Mouse (Mus musculus): ENCODE results near the gene Bbs12. TPM values are rescaled to one million over a fixed set of nuclear protein-coding genes. Genes with fewer than 3 reads are reported as not detected.

Bbs12 gene
- polyA plus RNA-seq, 1 experiment from 2014 or later = 8.4 TPM

- no peak for ATAC-seq (ENCODE audit: insufficient number of reproducible peaks, insufficient read depth, low FRiP score, low TSS enrichment)
- Histone ChIP-seq H3K4me1 (no peaks in the 10 kb centered on the region), H3K27me3 (no peaks in the 10 kb centered on the region), H3K9ac (no peak overlapping the region), H3K4me3 (no peak overlapping the region), H3K27ac (no peak overlapping the region), H3K4me2 (replicated peaks) (no peak overlapping the region), H3K9me3 (no peaks in the 10 kb centered on the region), H3K36me3 (no peaks in the 10 kb centered on the region)
- WGBS = 86% methylated on average over 4 of the region's 4 CpGs
Measured at GRCm38 (mm10) chr3:37365144-37365543, 52.8 kb downstream of the Bbs12 start.

DNA sequence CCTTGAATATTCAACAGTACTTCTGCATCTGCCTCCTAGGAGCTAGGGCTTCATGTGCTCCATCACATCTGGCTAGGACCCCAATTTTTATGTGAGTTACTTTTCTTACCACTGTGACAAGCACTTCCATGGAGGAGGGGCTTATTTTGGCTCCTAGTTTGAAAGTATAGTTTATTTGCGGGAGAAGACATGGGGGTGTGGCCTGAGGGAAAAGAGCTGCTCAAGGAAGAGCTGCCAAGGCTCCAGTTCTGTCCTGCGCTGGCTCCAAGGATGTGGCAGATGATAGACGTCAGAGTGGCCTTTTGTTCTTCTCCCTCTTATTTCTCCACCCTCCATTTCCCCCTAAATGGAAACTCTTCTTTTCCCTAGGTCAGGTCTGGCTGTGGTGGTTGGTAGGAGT, 53.6 kb downstream of the Bbs12 start:
- 47% methylated on average over 3 of the region's 3 CpGs for WGBS
- H3K36me3 ChIP-seq = no peaks in the 10 kb centered on the region
- H3K9ac ChIP-seq = no peak overlapping the region
- no peak overlapping the region for H3K27ac ChIP-seq
- no peaks in the 10 kb centered on the region for H3K27me3 ChIP-seq
- H3K4me3 ChIP-seq = no peak overlapping the region
- no peaks in the 10 kb centered on the region for H3K4me1 ChIP-seq
- ATAC-seq (ENCODE audit: insufficient number of reproducible peaks, insufficient read depth, low FRiP score, low TSS enrichment) = no peak
- H3K9me3 ChIP-seq = no peaks in the 10 kb centered on the region
- H3K4me2 ChIP-seq (replicated peaks) = no peak overlapping the region

- no peak overlapping the region for H3K4me3 ChIP-seq
- H3K9ac ChIP-seq = no peak overlapping the region
- no peak overlapping the region for H3K27ac ChIP-seq
- 66% methylated on average over 4 of the region's 4 CpGs for WGBS
- no peaks in the 10 kb centered on the region for H3K4me1 ChIP-seq
- ATAC-seq (ENCODE audit: insufficient number of reproducible peaks, insufficient read depth, low FRiP score, low TSS enrichment) = no peak
- H3K36me3 ChIP-seq = no peaks in the 10 kb centered on the region
- H3K27me3 ChIP-seq = no peaks in the 10 kb centered on the region
- H3K9me3 ChIP-seq = no peaks in the 10 kb centered on the region
- no peak overlapping the region for H3K4me2 ChIP-seq (replicated peaks)
Measured at GRCm38 (mm10) chr3:37366381-37367053, 54.2 kb downstream of the Bbs12 start.

GRCm38 (mm10) chr3:37370407-37370806, 58.1 kb downstream of the Bbs12 start:
- no peak for ATAC-seq (ENCODE audit: insufficient number of reproducible peaks, insufficient read depth, low FRiP score, low TSS enrichment)
- no peak overlapping the region for H3K4me2 ChIP-seq (replicated peaks)
- no peak overlapping the region for H3K4me3 ChIP-seq
- H3K9ac ChIP-seq = no peak overlapping the region
- no peaks in the 10 kb centered on the region for H3K27me3 ChIP-seq
- no peak overlapping the region for H3K27ac ChIP-seq
- H3K9me3 ChIP-seq = no peaks in the 10 kb centered on the region
- H3K4me1 ChIP-seq = no peaks in the 10 kb centered on the region
- WGBS = 64% methylated on average over 4 of the region's 4 CpGs
- H3K36me3 ChIP-seq = no peaks in the 10 kb centered on the region

Other genes with a start within 250 kb of the Bbs12 start
- gene Adad1, start 249.0 kb upstream of the Bbs12 start, polyA plus RNA-seq (2016; fragmentation: Nextera tagmentation; extraction: Ambion mirVana) = 0.70 and 1.2 TPM in 2 replicates
- gene Il2, start 186.6 kb upstream of the Bbs12 start, polyA plus RNA-seq (2016; fragmentation: Nextera tagmentation; extraction: Ambion mirVana) = 0.56 and 0.60 TPM in 2 replicates
- gene Il21, start 79.9 kb upstream of the Bbs12 start, polyA plus RNA-seq (2016; fragmentation: Nextera tagmentation; extraction: Ambion mirVana) = not detected in 2 replicates
- 2.9 and 3.0 TPM in 2 replicates for gene Cetn4, start 154 bp downstream of the Bbs12 start, polyA plus RNA-seq (2016; fragmentation: Nextera tagmentation; extraction: Ambion mirVana)
- gene Fgf2, start 35.8 kb downstream of the Bbs12 start, polyA plus RNA-seq (2016; fragmentation: Nextera tagmentation; extraction: Ambion mirVana) = 2.4 and 3.3 TPM in 2 replicates
- 50.0 and 50.7 TPM in 2 replicates for gene Spata5, start 107.3 kb downstream of the Bbs12 start, polyA plus RNA-seq (2016; fragmentation: Nextera tagmentation; extraction: Ambion mirVana)
- gene Nudt6, start 107.7 kb downstream of the Bbs12 start, polyA plus RNA-seq (2016; fragmentation: Nextera tagmentation; extraction: Ambion mirVana) = 4.7 and 4.9 TPM in 2 replicates